ENCODE assay signal across 10 mouse cellular contexts in genomic region chr11:120627468-120628300, GRCm38 (mm10). TPM values are rescaled to one million over a fixed set of nuclear protein-coding genes. Genes with fewer than 3 reads are reported as not detected.
A peak's percentile ranks its signal among the peaks of the same experiment; 100 is the strongest.
DNase-seq lines count a peak whose midpoint lies in the region; ATAC-seq lines count a peak whose summit lies in the region.
"Had no signal": no experiment of that assay in that cellular context is flagged by ENCODE, and none has a peak within 500 bp of the region (broad histone marks: within the 10 kb centered on the region; RNA-seq: fewer than 3 reads in every experiment).

No protein-coding gene starts in this region.

- WGBS in forebrain, embryonic 13.5 days = 83% methylated on average over 22 of the region's 22 CpGs

- DNase-seq in heart, adult 11 months = peak; percentile 94
- DNase-seq in heart, adult 9 months (ENCODE audit: low spot score in 2 of 2) = no peak
- peak; percentile 38 for DNase-seq in testis, postnatal 10 days (ENCODE audit: low spot score)
- DNase-seq in testis, postnatal 14 days (ENCODE audit: low spot score) = no peak
- DNase-seq in adrenal gland, postnatal 36 days = no peak
- DNase-seq in cerebellum, postnatal 36 days = no peak

- H3K9me3 ChIP-seq in megakaryocyte, embryonic 14.5 days = no peaks in the 10 kb centered on the region
- no peaks in the 10 kb centered on the region for H3K9me3 ChIP-seq in forebrain, embryonic 13.5 days (replicated peaks)
- H3K9me3 ChIP-seq: hindbrain, embryonic 15.5 days; neural tube, embryonic 12.5 days had no signal

- no peak overlapping the region for H3K9ac ChIP-seq in forebrain, embryonic 13.5 days
- H3K9ac ChIP-seq: hindbrain, embryonic 15.5 days; neural tube, embryonic 12.5 days had no signal

- H3K27me3 ChIP-seq in megakaryocyte, embryonic 14.5 days (replicated peaks) = no peaks in the 10 kb centered on the region
- H3K27me3 ChIP-seq in forebrain, embryonic 13.5 days = no peaks in the 10 kb centered on the region
- H3K27me3 ChIP-seq: hindbrain, embryonic 15.5 days; neural tube, embryonic 12.5 days had no signal

- H3K27ac ChIP-seq in forebrain, embryonic 13.5 days = no peak overlapping the region
- H3K27ac ChIP-seq: hindbrain, embryonic 15.5 days; neural tube, embryonic 12.5 days had no signal

- peaks cover 85% of the 10 kb centered on the region for H3K4me1 ChIP-seq in megakaryocyte, embryonic 14.5 days
- H3K4me1 ChIP-seq in forebrain, embryonic 13.5 days = peaks cover 54% of the 10 kb centered on the region

- H3K4me2 ChIP-seq in forebrain, embryonic 13.5 days = no peak overlapping the region
- H3K4me2 ChIP-seq: hindbrain, embryonic 15.5 days; neural tube, embryonic 12.5 days had no signal

- ATAC-seq in forebrain, embryonic 13.5 days = no peak

- peak overlapping the region; percentile 93 for H3K4me3 ChIP-seq in megakaryocyte, embryonic 14.5 days (replicated peaks)
- H3K4me3 ChIP-seq in forebrain, embryonic 13.5 days = no peak overlapping the region
- H3K4me3 ChIP-seq: hindbrain, embryonic 15.5 days; neural tube, embryonic 12.5 days had no signal

- peaks cover 52% of the 10 kb centered on the region for H3K36me3 ChIP-seq in megakaryocyte, embryonic 14.5 days (replicated peaks; ENCODE audit: low read length)
- peaks cover 36% of the 10 kb centered on the region for H3K36me3 ChIP-seq in forebrain, embryonic 13.5 days (ENCODE audit: poor library complexity, severe bottlenecking)

RNA-seq across cellular contexts. Expression of gene Sirt7, which starts 2.6 kb away (rescaled TPM):
- polyA plus RNA-seq in megakaryocyte, embryonic 14.5 days (2012; ENCODE audit: insufficient read depth, low replicate concordance) = 275 and 278 TPM in 2 replicates
- polyA plus RNA-seq in forebrain, embryonic 13.5 days (2015; fragmentation: Nextera tagmentation; extraction: Ambion mirVana) = 42.7 and 43.1 TPM in 2 replicates
- 10 to 100 TPM; 49.6 to 67.0 TPM for total RNA-seq in adrenal gland, postnatal 36 days (2021)

RNA-seq across cellular contexts. Expression of gene Mafg, which starts 5.7 kb away (rescaled TPM):
- 59.5 and 102 TPM in 2 replicates for polyA plus RNA-seq in megakaryocyte, embryonic 14.5 days (2012; ENCODE audit: insufficient read depth, low replicate concordance)
- 19.8 and 24.1 TPM in 2 replicates for polyA plus RNA-seq in forebrain, embryonic 13.5 days (2015; fragmentation: Nextera tagmentation; extraction: Ambion mirVana)
- 10 to 100 TPM; 50.4 to 78.6 TPM for total RNA-seq in adrenal gland, postnatal 36 days (2021)

RNA-seq across cellular contexts. Expression of gene Pcyt2, which starts 9.9 kb away (rescaled TPM):
- 143 and 168 TPM in 2 replicates for polyA plus RNA-seq in megakaryocyte, embryonic 14.5 days (2012; ENCODE audit: insufficient read depth, low replicate concordance)
- polyA plus RNA-seq in forebrain, embryonic 13.5 days (2015; fragmentation: Nextera tagmentation; extraction: Ambion mirVana) = 140 and 159 TPM in 2 replicates
- total RNA-seq in adrenal gland, postnatal 36 days (2021) = 100 to 1,000 TPM; 212 to 312 TPM

RNA-seq across cellular contexts. Expression of gene Pycr1, which starts 15.9 kb away (rescaled TPM):
- polyA plus RNA-seq in megakaryocyte, embryonic 14.5 days (2012; ENCODE audit: insufficient read depth, low replicate concordance) = 3.6 and 7.7 TPM in 2 replicates
- polyA plus RNA-seq in forebrain, embryonic 13.5 days (2015; fragmentation: Nextera tagmentation; extraction: Ambion mirVana) = 23.9 and 25.5 TPM in 2 replicates
- 1 to 10 TPM; 1.1 to 1.5 TPM for total RNA-seq in adrenal gland, postnatal 36 days (2021)

RNA-seq across cellular contexts. Expression of gene Npb, which starts 19.4 kb away (rescaled TPM):
- 2.7 and 7.7 TPM in 2 replicates for polyA plus RNA-seq in megakaryocyte, embryonic 14.5 days (2012; ENCODE audit: insufficient read depth, low replicate concordance)
- polyA plus RNA-seq in forebrain, embryonic 13.5 days (2015; fragmentation: Nextera tagmentation; extraction: Ambion mirVana) = 0.50 TPM in 1 of 2 replicates, not detected in the other
- 1 to 10 TPM in 1 of 2 experiments, not detected in 1; 1.6 TPM for total RNA-seq in adrenal gland, postnatal 36 days (2021)

Comparison
In these comparisons a context has a peak if more than half of its experiments do, and no peak if none do; other contexts are left out.
1. DNase-seq: peak in heart, adult 11 months (single experiment) and testis, postnatal 10 days (single experiment); none in heart, adult 9 months (0 of 2), testis, postnatal 14 days (single experiment), adrenal gland, postnatal 36 days (0 of 2) and cerebellum, postnatal 36 days (0 of 2).